Mouse (Mus musculus): ENCODE results near the gene 1190007I07Rik. TPM values are rescaled to one million over a fixed set of nuclear protein-coding genes. Genes with fewer than 3 reads are reported as not detected.
A peak's percentile ranks its signal among the peaks of the same experiment; 100 is the strongest.

Gene 1190007I07Rik
- polyA plus RNA-seq (2012; rRNA removed), result 27.1 and 30.6 TPM in 2 replicates

- Histone ChIP-seq H3K27ac (ENCODE audit: insufficient read depth, low read depth, low read length) (peak within 1 kb of the TSS; percentile 79), H3K4me3 (ENCODE audit: low read depth, low read length) (peak within 1 kb of the TSS; percentile 80), H3K4me1 (ENCODE audit: control insufficient read depth, insufficient read depth, insufficient read length, low read length) (peaks cover 4% of the 10 kb centered on the region; the same call in 1 of the 2 replicates), H3K36me3 (ENCODE audit: control insufficient read depth, insufficient read depth, low read length) (no peaks in the 10 kb centered on the region), H3K27me3 (ENCODE audit: control insufficient read depth, insufficient read depth, low read length) (no peaks in the 10 kb centered on the region)
- WGBS, result under 1% methylated on average over 61 of the region's 61 CpGs
- TF ChIP-seq POLR2A (IDR thresholded peaks at IDR 0.05; ENCODE audit: low read depth, low read length) (peak; percentile 24; the same call in 1 of the 2 replicates), CTCF (IDR thresholded peaks at IDR 0.05; ENCODE audit: extremely low read depth, insufficient read length, insufficient replicate concordance, low read depth, low read length) (no peak)
Measured at GRCm38 (mm10) chr10:82622671-82623552, at the start of gene 1190007I07Rik. 1190007I07Rik (minus strand) TSS chr10:82623228.

- no peak overlapping the region for H3K27ac ChIP-seq (ENCODE audit: insufficient read depth, low read depth, low read length)
- no peaks in the 10 kb centered on the region for H3K36me3 ChIP-seq (ENCODE audit: control insufficient read depth, insufficient read depth, low read length)
- TF ChIP-seq CTCF (IDR thresholded peaks at IDR 0.05; ENCODE audit: extremely low read depth, insufficient read length, insufficient replicate concordance, low read depth, low read length) (no peak), POLR2A (IDR thresholded peaks at IDR 0.05; ENCODE audit: low read depth, low read length) (no peak)
- no peak overlapping the region for H3K4me3 ChIP-seq (ENCODE audit: low read depth, low read length)
- H3K27me3 ChIP-seq (ENCODE audit: control insufficient read depth, insufficient read depth, low read length), result no peaks in the 10 kb centered on the region
- no peaks in the 10 kb centered on the region for H3K4me1 ChIP-seq (ENCODE audit: control insufficient read depth, insufficient read depth, insufficient read length, low read length)
- 64% methylated on average over 6 of the region's 6 CpGs for WGBS
Measured at GRCm38 (mm10) chr10:82670205-82670604, 47.2 kb upstream of the 1190007I07Rik start.

- WGBS, result 14% methylated on average over 22 of the region's 22 CpGs
- Histone ChIP-seq H3K27me3 (ENCODE audit: control insufficient read depth, insufficient read depth, low read length) (no peaks in the 10 kb centered on the region), H3K4me1 (ENCODE audit: control insufficient read depth, insufficient read depth, insufficient read length, low read length) (no peaks in the 10 kb centered on the region), H3K4me3 (ENCODE audit: low read depth, low read length) (peak overlapping the region; percentile 7; the same call in 1 of the 2 replicates), H3K27ac (ENCODE audit: insufficient read depth, low read depth, low read length) (no peak overlapping the region), H3K36me3 (ENCODE audit: control insufficient read depth, insufficient read depth, low read length) (no peaks in the 10 kb centered on the region)
- TF ChIP-seq POLR2A (IDR thresholded peaks at IDR 0.05; ENCODE audit: low read depth, low read length) (no peak), CTCF (IDR thresholded peaks at IDR 0.05; ENCODE audit: extremely low read depth, insufficient read length, insufficient replicate concordance, low read depth, low read length) (peak; percentile 69; the same call in 1 of the 2 replicates)
Measured at GRCm38 (mm10) chr10:82666436-82667234, 43.6 kb upstream of the 1190007I07Rik start.

GRCm38 (mm10) chr10:82665951-82666350, 42.9 kb upstream of the 1190007I07Rik start:
- WGBS, result 56% methylated on average over 3 of the region's 3 CpGs
- no peaks in the 10 kb centered on the region for H3K27me3 ChIP-seq (ENCODE audit: control insufficient read depth, insufficient read depth, low read length)
- no peaks in the 10 kb centered on the region for H3K36me3 ChIP-seq (ENCODE audit: control insufficient read depth, insufficient read depth, low read length)
- no peaks in the 10 kb centered on the region for H3K4me1 ChIP-seq (ENCODE audit: control insufficient read depth, insufficient read depth, insufficient read length, low read length)
- H3K4me3 ChIP-seq (ENCODE audit: low read depth, low read length), result no peak overlapping the region
- TF ChIP-seq CTCF (IDR thresholded peaks at IDR 0.05; ENCODE audit: extremely low read depth, insufficient read length, insufficient replicate concordance, low read depth, low read length), result no peak
- no peak for TF ChIP-seq POLR2A (IDR thresholded peaks at IDR 0.05; ENCODE audit: low read depth, low read length)
- H3K27ac ChIP-seq (ENCODE audit: insufficient read depth, low read depth, low read length), result no peak overlapping the region

- H3K27ac ChIP-seq (ENCODE audit: insufficient read depth, low read depth, low read length), result no peak overlapping the region
- TF ChIP-seq CTCF (IDR thresholded peaks at IDR 0.05; ENCODE audit: extremely low read depth, insufficient read length, insufficient replicate concordance, low read depth, low read length), result no peak
- TF ChIP-seq POLR2A (IDR thresholded peaks at IDR 0.05; ENCODE audit: low read depth, low read length), result no peak
- no peaks in the 10 kb centered on the region for H3K4me1 ChIP-seq (ENCODE audit: control insufficient read depth, insufficient read depth, insufficient read length, low read length)
- H3K27me3 ChIP-seq (ENCODE audit: control insufficient read depth, insufficient read depth, low read length), result no peaks in the 10 kb centered on the region
- no peaks in the 10 kb centered on the region for H3K36me3 ChIP-seq (ENCODE audit: control insufficient read depth, insufficient read depth, low read length)
- no peak overlapping the region for H3K4me3 ChIP-seq (ENCODE audit: low read depth, low read length)
- WGBS, result 66% methylated on average over 2 of the region's 2 CpGs
Measured at GRCm38 (mm10) chr10:82663289-82663688, 40.3 kb upstream of the 1190007I07Rik start.

GRCm38 (mm10) chr10:82662267-82662990, 39.4 kb upstream of the 1190007I07Rik start:
- Histone ChIP-seq H3K4me1 (ENCODE audit: control insufficient read depth, insufficient read depth, insufficient read length, low read length) (no peaks in the 10 kb centered on the region), H3K4me3 (ENCODE audit: low read depth, low read length) (no peak overlapping the region), H3K27ac (ENCODE audit: insufficient read depth, low read depth, low read length) (no peak overlapping the region), H3K36me3 (ENCODE audit: control insufficient read depth, insufficient read depth, low read length) (no peaks in the 10 kb centered on the region), H3K27me3 (ENCODE audit: control insufficient read depth, insufficient read depth, low read length) (no peaks in the 10 kb centered on the region)
- TF ChIP-seq CTCF (IDR thresholded peaks at IDR 0.05; ENCODE audit: extremely low read depth, insufficient read length, insufficient replicate concordance, low read depth, low read length), result no peak
- TF ChIP-seq POLR2A (IDR thresholded peaks at IDR 0.05; ENCODE audit: low read depth, low read length), result no peak
- 71% methylated on average over 14 of the region's 14 CpGs for WGBS

Data from small intestine, adult 2 months (tissue).